Mouse (Mus musculus): ENCODE results near the gene Pxt1. TPM values are rescaled to one million over a fixed set of nuclear protein-coding genes. Genes with fewer than 3 reads are reported as not detected.

Gene Pxt1
- polyA plus RNA-seq, 1 experiment from 2014 or later, result not detected

- Histone ChIP-seq H3K36me3 (ENCODE audit: control insufficient read depth, insufficient read depth) (peaks cover 66% of the 10 kb centered on the region), H3K27ac (ENCODE audit: low read depth, low read length) (no peak overlapping the region), H3K27me3 (replicated peaks; ENCODE audit: control insufficient read depth, insufficient read depth, low read length) (no peaks in the 10 kb centered on the region), H3K9ac (ENCODE audit: low read depth, low read length) (no peak overlapping the region), H3K4me3 (ENCODE audit: low read depth, low read length) (no peak overlapping the region), H3K4me2 (replicated peaks; ENCODE audit: low read depth) (no peak overlapping the region), H3K9me3 (ENCODE audit: control insufficient read depth) (no peaks in the 10 kb centered on the region), H3K4me1 (replicated peaks; ENCODE audit: control insufficient read depth, insufficient read depth, low read length) (no peaks in the 10 kb centered on the region)
- TF ChIP-seq CTCF (IDR thresholded peaks at IDR 0.05; ENCODE audit: low read depth), result peak; percentile 88
- WGBS, result 66% methylated on average over 4 of the region's 4 CpGs
- no peak for ATAC-seq
These were observed 44.1 kb upstream of the Pxt1 start for GRCm38 (mm10) chr17:28987713-28988112.

- H3K4me1 ChIP-seq (replicated peaks; ENCODE audit: control insufficient read depth, insufficient read depth, low read length), result no peaks in the 10 kb centered on the region
- no peak overlapping the region for H3K9ac ChIP-seq (ENCODE audit: low read depth, low read length)
- no peak overlapping the region for H3K27ac ChIP-seq (ENCODE audit: low read depth, low read length)
- peaks cover 75% of the 10 kb centered on the region for H3K36me3 ChIP-seq (ENCODE audit: control insufficient read depth, insufficient read depth)
- no peak for ATAC-seq
- H3K27me3 ChIP-seq (replicated peaks; ENCODE audit: control insufficient read depth, insufficient read depth, low read length), result no peaks in the 10 kb centered on the region
- TF ChIP-seq CTCF (IDR thresholded peaks at IDR 0.05; ENCODE audit: low read depth), result peak; percentile 71
- no peaks in the 10 kb centered on the region for H3K9me3 ChIP-seq (ENCODE audit: control insufficient read depth)
- no peak overlapping the region for H3K4me3 ChIP-seq (ENCODE audit: low read depth, low read length)
- no peak overlapping the region for H3K4me2 ChIP-seq (replicated peaks; ENCODE audit: low read depth)
These were observed 43.2 kb upstream of the Pxt1 start for GRCm38 (mm10) chr17:28986833-28987232.

GRCm38 (mm10) chr17:28984724-28985420 is 41.2 kb upstream of the Pxt1 start:
- no peaks in the 10 kb centered on the region for H3K27me3 ChIP-seq (replicated peaks; ENCODE audit: control insufficient read depth, insufficient read depth, low read length)
- no peaks in the 10 kb centered on the region for H3K9me3 ChIP-seq (ENCODE audit: control insufficient read depth)
- H3K4me2 ChIP-seq (replicated peaks; ENCODE audit: low read depth), result no peak overlapping the region
- no peak overlapping the region for H3K9ac ChIP-seq (ENCODE audit: low read depth, low read length)
- H3K27ac ChIP-seq (ENCODE audit: low read depth, low read length), result no peak overlapping the region
- H3K4me3 ChIP-seq (ENCODE audit: low read depth, low read length), result no peak overlapping the region
- no peak for ATAC-seq
- no peak for TF ChIP-seq CTCF (IDR thresholded peaks at IDR 0.05; ENCODE audit: low read depth)
- H3K36me3 ChIP-seq (ENCODE audit: control insufficient read depth, insufficient read depth), result peaks cover 83% of the 10 kb centered on the region
- no peaks in the 10 kb centered on the region for H3K4me1 ChIP-seq (replicated peaks; ENCODE audit: control insufficient read depth, insufficient read depth, low read length)
- WGBS, result 82% methylated on average over 1 of the region's 1 CpGs

- no peak overlapping the region for H3K9ac ChIP-seq (ENCODE audit: low read depth, low read length)
- TF ChIP-seq CTCF (IDR thresholded peaks at IDR 0.05; ENCODE audit: low read depth), result no peak
- H3K27me3 ChIP-seq (replicated peaks; ENCODE audit: control insufficient read depth, insufficient read depth, low read length), result no peaks in the 10 kb centered on the region
- no peak overlapping the region for H3K4me3 ChIP-seq (ENCODE audit: low read depth, low read length)
- no peak overlapping the region for H3K4me2 ChIP-seq (replicated peaks; ENCODE audit: low read depth)
- peaks cover 83% of the 10 kb centered on the region for H3K36me3 ChIP-seq (ENCODE audit: control insufficient read depth, insufficient read depth)
- no peaks in the 10 kb centered on the region for H3K4me1 ChIP-seq (replicated peaks; ENCODE audit: control insufficient read depth, insufficient read depth, low read length)
- WGBS, result 19% methylated on average over 4 of the region's 4 CpGs
- H3K27ac ChIP-seq (ENCODE audit: low read depth, low read length), result no peak overlapping the region
- H3K9me3 ChIP-seq (ENCODE audit: control insufficient read depth), result no peaks in the 10 kb centered on the region
- ATAC-seq, result no peak
These were observed 39.0 kb upstream of the Pxt1 start for GRCm38 (mm10) chr17:28982591-28982990.

- Histone ChIP-seq H3K4me3 (ENCODE audit: low read depth, low read length) (no peak overlapping the region), H3K4me1 (replicated peaks; ENCODE audit: control insufficient read depth, insufficient read depth, low read length) (no peaks in the 10 kb centered on the region), H3K9me3 (ENCODE audit: control insufficient read depth) (no peaks in the 10 kb centered on the region), H3K27me3 (replicated peaks; ENCODE audit: control insufficient read depth, insufficient read depth, low read length) (no peaks in the 10 kb centered on the region), H3K4me2 (replicated peaks; ENCODE audit: low read depth) (no peak overlapping the region), H3K36me3 (ENCODE audit: control insufficient read depth, insufficient read depth) (peaks cover 81% of the 10 kb centered on the region), H3K27ac (ENCODE audit: low read depth, low read length) (no peak overlapping the region), H3K9ac (ENCODE audit: low read depth, low read length) (no peak overlapping the region)
- ATAC-seq, result no peak
- no peak for TF ChIP-seq CTCF (IDR thresholded peaks at IDR 0.05; ENCODE audit: low read depth)
- 72% methylated on average over 4 of the region's 4 CpGs for WGBS
These were observed 37.4 kb upstream of the Pxt1 start for GRCm38 (mm10) chr17:28981081-28981480.

- Histone ChIP-seq H3K27me3 (replicated peaks; ENCODE audit: control insufficient read depth, insufficient read depth, low read length) (no peaks in the 10 kb centered on the region), H3K4me1 (replicated peaks; ENCODE audit: control insufficient read depth, insufficient read depth, low read length) (no peaks in the 10 kb centered on the region), H3K36me3 (ENCODE audit: control insufficient read depth, insufficient read depth) (peaks cover 84% of the 10 kb centered on the region), H3K27ac (ENCODE audit: low read depth, low read length) (no peak overlapping the region), H3K9ac (ENCODE audit: low read depth, low read length) (no peak overlapping the region), H3K4me3 (ENCODE audit: low read depth, low read length) (no peak overlapping the region), H3K9me3 (ENCODE audit: control insufficient read depth) (no peaks in the 10 kb centered on the region), H3K4me2 (replicated peaks; ENCODE audit: low read depth) (no peak overlapping the region)
- no peak for TF ChIP-seq CTCF (IDR thresholded peaks at IDR 0.05; ENCODE audit: low read depth)
- ATAC-seq, result no peak
- WGBS, result 88% methylated on average over 4 of the region's 4 CpGs
These were observed 35.5 kb upstream of the Pxt1 start for GRCm38 (mm10) chr17:28979091-28979490.

GRCm38 (mm10) chr17:28970122-28970521 is 26.5 kb upstream of the Pxt1 start:
- Histone ChIP-seq H3K27me3 (replicated peaks; ENCODE audit: control insufficient read depth, insufficient read depth, low read length) (no peaks in the 10 kb centered on the region), H3K4me2 (replicated peaks; ENCODE audit: low read depth) (no peak overlapping the region), H3K36me3 (ENCODE audit: control insufficient read depth, insufficient read depth) (peaks cover 86% of the 10 kb centered on the region), H3K4me3 (ENCODE audit: low read depth, low read length) (no peak overlapping the region), H3K9me3 (ENCODE audit: control insufficient read depth) (no peaks in the 10 kb centered on the region), H3K9ac (ENCODE audit: low read depth, low read length) (no peak overlapping the region), H3K4me1 (replicated peaks; ENCODE audit: control insufficient read depth, insufficient read depth, low read length) (no peaks in the 10 kb centered on the region), H3K27ac (ENCODE audit: low read depth, low read length) (no peak overlapping the region)
- TF ChIP-seq CTCF (IDR thresholded peaks at IDR 0.05; ENCODE audit: low read depth), result no peak
- no peak for ATAC-seq
